Mouse (Mus musculus): ENCODE data around the gene Fcgr2b. TPM values are rescaled to one million over a fixed set of nuclear protein-coding genes. Genes with fewer than 3 reads are reported as not detected.

Gene Fcgr2b
- polyA plus RNA-seq, 1 experiment from 2014 or later = 0.15 TPM

- no peaks in the 10 kb centered on the region for H3K9me3 ChIP-seq (ENCODE audit: control insufficient read depth, low read length)
- ATAC-seq (ENCODE audit: insufficient number of reproducible peaks, low FRiP score, low TSS enrichment, low read depth) (no peak), DNase-seq (ENCODE audit: low spot score) (no peak)
- 78% methylated on average over 4 of the region's 4 CpGs for WGBS
- H3K9ac ChIP-seq (ENCODE audit: low read length) = no peak overlapping the region
- H3K4me1 ChIP-seq (ENCODE audit: control insufficient read depth, insufficient read depth, low read length) = no peaks in the 10 kb centered on the region
- H3K4me2 ChIP-seq (ENCODE audit: low read depth, severe bottlenecking) = no peak overlapping the region
- H3K36me3 ChIP-seq (ENCODE audit: control insufficient read depth, insufficient read depth, low read length) = no peaks in the 10 kb centered on the region
- no peak overlapping the region for H3K4me3 ChIP-seq (ENCODE audit: low read depth, low read length)
- no peak overlapping the region for H3K27ac ChIP-seq (replicated peaks; ENCODE audit: low read depth, low read length)
- no peaks in the 10 kb centered on the region for H3K27me3 ChIP-seq (ENCODE audit: control insufficient read depth, insufficient read depth, low read length)
Observed at GRCm38 (mm10) chr1:170972936-170973335, 3.4 kb downstream of the Fcgr2b start.

GRCm38 (mm10) chr1:170972494-170972893, 3.9 kb downstream of the Fcgr2b start:
- ATAC-seq (ENCODE audit: insufficient number of reproducible peaks, low FRiP score, low TSS enrichment, low read depth) (no peak), DNase-seq (ENCODE audit: low spot score) (no peak)
- H3K27me3 ChIP-seq (ENCODE audit: control insufficient read depth, insufficient read depth, low read length) = no peaks in the 10 kb centered on the region
- WGBS = 86% methylated on average over 6 of the region's 6 CpGs
- H3K4me1 ChIP-seq (ENCODE audit: control insufficient read depth, insufficient read depth, low read length) = no peaks in the 10 kb centered on the region
- H3K9me3 ChIP-seq (ENCODE audit: control insufficient read depth, low read length) = no peaks in the 10 kb centered on the region
- H3K27ac ChIP-seq (replicated peaks; ENCODE audit: low read depth, low read length) = no peak overlapping the region
- no peak overlapping the region for H3K9ac ChIP-seq (ENCODE audit: low read length)
- H3K36me3 ChIP-seq (ENCODE audit: control insufficient read depth, insufficient read depth, low read length) = no peaks in the 10 kb centered on the region
- no peak overlapping the region for H3K4me2 ChIP-seq (ENCODE audit: low read depth, severe bottlenecking)
- no peak overlapping the region for H3K4me3 ChIP-seq (ENCODE audit: low read depth, low read length)

GRCm38 (mm10) chr1:170968576-170968975, 7.8 kb downstream of the Fcgr2b start:
- no peak for ATAC-seq (ENCODE audit: insufficient number of reproducible peaks, low FRiP score, low TSS enrichment, low read depth)
- no peak overlapping the region for H3K4me3 ChIP-seq (ENCODE audit: low read depth, low read length)
- H3K36me3 ChIP-seq (ENCODE audit: control insufficient read depth, insufficient read depth, low read length) = no peaks in the 10 kb centered on the region
- no peak overlapping the region for H3K4me2 ChIP-seq (ENCODE audit: low read depth, severe bottlenecking)
- no peak overlapping the region for H3K27ac ChIP-seq (replicated peaks; ENCODE audit: low read depth, low read length)
- no peaks in the 10 kb centered on the region for H3K27me3 ChIP-seq (ENCODE audit: control insufficient read depth, insufficient read depth, low read length)
- H3K9ac ChIP-seq (ENCODE audit: low read length) = no peak overlapping the region
- H3K9me3 ChIP-seq (ENCODE audit: control insufficient read depth, low read length) = no peaks in the 10 kb centered on the region
- WGBS = 73% methylated on average over 1 of the region's 1 CpGs
- H3K4me1 ChIP-seq (ENCODE audit: control insufficient read depth, insufficient read depth, low read length) = no peaks in the 10 kb centered on the region
- no peak for DNase-seq (ENCODE audit: low spot score)

- H3K27me3 ChIP-seq (ENCODE audit: control insufficient read depth, insufficient read depth, low read length) = no peaks in the 10 kb centered on the region
- 80% methylated on average over 3 of the region's 3 CpGs for WGBS
- no peak overlapping the region for H3K4me2 ChIP-seq (ENCODE audit: low read depth, severe bottlenecking)
- no peaks in the 10 kb centered on the region for H3K4me1 ChIP-seq (ENCODE audit: control insufficient read depth, insufficient read depth, low read length)
- H3K36me3 ChIP-seq (ENCODE audit: control insufficient read depth, insufficient read depth, low read length) = no peaks in the 10 kb centered on the region
- H3K27ac ChIP-seq (replicated peaks; ENCODE audit: low read depth, low read length) = no peak overlapping the region
- ATAC-seq (ENCODE audit: insufficient number of reproducible peaks, low FRiP score, low TSS enrichment, low read depth) (no peak), DNase-seq (ENCODE audit: low spot score) (no peak)
- H3K9ac ChIP-seq (ENCODE audit: low read length) = no peak overlapping the region
- H3K9me3 ChIP-seq (ENCODE audit: control insufficient read depth, low read length) = no peaks in the 10 kb centered on the region
- no peak overlapping the region for H3K4me3 ChIP-seq (ENCODE audit: low read depth, low read length)
Observed at GRCm38 (mm10) chr1:170967581-170967980, 8.8 kb downstream of the Fcgr2b start.

GRCm38 (mm10) chr1:170963087-170963486, 13.3 kb downstream of the Fcgr2b start:
- ATAC-seq (ENCODE audit: insufficient number of reproducible peaks, low FRiP score, low TSS enrichment, low read depth) (no peak), DNase-seq (ENCODE audit: low spot score) (no peak)

GRCm38 (mm10) chr1:170962301-170962700, 14.0 kb downstream of the Fcgr2b start:
- Histone ChIP-seq H3K4me3 (ENCODE audit: low read depth, low read length) (no peak overlapping the region), H3K9me3 (ENCODE audit: control insufficient read depth, low read length) (no peaks in the 10 kb centered on the region)
- no peak for ATAC-seq (ENCODE audit: insufficient number of reproducible peaks, low FRiP score, low TSS enrichment, low read depth)

More at GRCm38 (mm10) chr1:170963087-170963486, 13.3 kb downstream of the Fcgr2b start:
- no peaks in the 10 kb centered on the region for H3K27me3 ChIP-seq (ENCODE audit: control insufficient read depth, insufficient read depth, low read length)
- no peak overlapping the region for H3K27ac ChIP-seq (replicated peaks; ENCODE audit: low read depth, low read length)
- H3K36me3 ChIP-seq (ENCODE audit: control insufficient read depth, insufficient read depth, low read length) = no peaks in the 10 kb centered on the region
- WGBS = 80% methylated on average over 7 of the region's 7 CpGs
- H3K4me3 ChIP-seq (ENCODE audit: low read depth, low read length) = no peak overlapping the region
- H3K9me3 ChIP-seq (ENCODE audit: control insufficient read depth, low read length) = no peaks in the 10 kb centered on the region
- H3K4me2 ChIP-seq (ENCODE audit: low read depth, severe bottlenecking) = no peak overlapping the region
- no peak overlapping the region for H3K9ac ChIP-seq (ENCODE audit: low read length)
- H3K4me1 ChIP-seq (ENCODE audit: control insufficient read depth, insufficient read depth, low read length) = no peaks in the 10 kb centered on the region

GRCm38 (mm10) chr1:170961101-170961500, 15.2 kb downstream of the Fcgr2b start:
- H3K36me3 ChIP-seq (ENCODE audit: control insufficient read depth, insufficient read depth, low read length) = no peaks in the 10 kb centered on the region
- WGBS = 86% methylated on average over 6 of the region's 6 CpGs
- H3K4me3 ChIP-seq (ENCODE audit: low read depth, low read length) = no peak overlapping the region
- H3K9me3 ChIP-seq (ENCODE audit: control insufficient read depth, low read length) = no peaks in the 10 kb centered on the region
- DNase-seq (ENCODE audit: low spot score) (no peak), ATAC-seq (ENCODE audit: insufficient number of reproducible peaks, low FRiP score, low TSS enrichment, low read depth) (no peak)
- H3K9ac ChIP-seq (ENCODE audit: low read length) = no peak overlapping the region
- H3K27me3 ChIP-seq (ENCODE audit: control insufficient read depth, insufficient read depth, low read length) = no peaks in the 10 kb centered on the region
- no peak overlapping the region for H3K27ac ChIP-seq (replicated peaks; ENCODE audit: low read depth, low read length)
- H3K4me1 ChIP-seq (ENCODE audit: control insufficient read depth, insufficient read depth, low read length) = no peaks in the 10 kb centered on the region
- H3K4me2 ChIP-seq (ENCODE audit: low read depth, severe bottlenecking) = no peak overlapping the region

More at GRCm38 (mm10) chr1:170962301-170962700, 14.0 kb downstream of the Fcgr2b start:
- H3K27ac ChIP-seq (replicated peaks; ENCODE audit: low read depth, low read length) = no peak overlapping the region
- no peaks in the 10 kb centered on the region for H3K27me3 ChIP-seq (ENCODE audit: control insufficient read depth, insufficient read depth, low read length)
- DNase-seq (ENCODE audit: low spot score) = no peak
- H3K9ac ChIP-seq (ENCODE audit: low read length) = no peak overlapping the region
- WGBS = 86% methylated on average over 2 of the region's 2 CpGs
- no peaks in the 10 kb centered on the region for H3K4me1 ChIP-seq (ENCODE audit: control insufficient read depth, insufficient read depth, low read length)
- no peak overlapping the region for H3K4me2 ChIP-seq (ENCODE audit: low read depth, severe bottlenecking)
- no peaks in the 10 kb centered on the region for H3K36me3 ChIP-seq (ENCODE audit: control insufficient read depth, insufficient read depth, low read length)

GRCm38 (mm10) chr1:170959791-170960190, 16.6 kb downstream of the Fcgr2b start:
- no peak overlapping the region for H3K4me3 ChIP-seq (ENCODE audit: low read depth, low read length)
- H3K36me3 ChIP-seq (ENCODE audit: control insufficient read depth, insufficient read depth, low read length) = no peaks in the 10 kb centered on the region
- H3K9ac ChIP-seq (ENCODE audit: low read length) = no peak overlapping the region
- DNase-seq (ENCODE audit: low spot score) (no peak), ATAC-seq (ENCODE audit: insufficient number of reproducible peaks, low FRiP score, low TSS enrichment, low read depth) (no peak)
- no peaks in the 10 kb centered on the region for H3K27me3 ChIP-seq (ENCODE audit: control insufficient read depth, insufficient read depth, low read length)
- no peaks in the 10 kb centered on the region for H3K9me3 ChIP-seq (ENCODE audit: control insufficient read depth, low read length)
- H3K4me1 ChIP-seq (ENCODE audit: control insufficient read depth, insufficient read depth, low read length) = no peaks in the 10 kb centered on the region
- H3K4me2 ChIP-seq (ENCODE audit: low read depth, severe bottlenecking) = no peak overlapping the region
- H3K27ac ChIP-seq (replicated peaks; ENCODE audit: low read depth, low read length) = no peak overlapping the region
- WGBS = 64% methylated on average over 2 of the region's 2 CpGs

- 64% methylated on average over 3 of the region's 3 CpGs for WGBS
- Histone ChIP-seq H3K27ac (replicated peaks; ENCODE audit: low read depth, low read length) (no peak overlapping the region), H3K4me3 (ENCODE audit: low read depth, low read length) (no peak overlapping the region), H3K36me3 (ENCODE audit: control insufficient read depth, insufficient read depth, low read length) (no peaks in the 10 kb centered on the region), H3K4me1 (ENCODE audit: control insufficient read depth, insufficient read depth, low read length) (no peaks in the 10 kb centered on the region), H3K27me3 (ENCODE audit: control insufficient read depth, insufficient read depth, low read length) (no peaks in the 10 kb centered on the region), H3K9ac (ENCODE audit: low read length) (no peak overlapping the region), H3K4me2 (ENCODE audit: low read depth, severe bottlenecking) (no peak overlapping the region), H3K9me3 (ENCODE audit: control insufficient read depth, low read length) (no peaks in the 10 kb centered on the region)
- no peak for ATAC-seq (ENCODE audit: insufficient number of reproducible peaks, low FRiP score, low TSS enrichment, low read depth)
- no peak for DNase-seq (ENCODE audit: low spot score)
Observed at GRCm38 (mm10) chr1:170958225-170958624, 18.1 kb downstream of the Fcgr2b start.

All from limb, embryonic 11.5 days (tissue).